Mouse (Mus musculus): ENCODE measurements around the gene Morc4. TPM values are rescaled to one million over a fixed set of nuclear protein-coding genes. Genes with fewer than 3 reads are reported as not detected.

Morc4 gene
- 1 to 10 TPM; 4.0 to 4.3 TPM for total RNA-seq (2021)
- long read RNA-seq, experiment 1, transcript Morc4-202 (17 exons, 3,862 nt): major isoform, 6 of 10 reads
- long read RNA-seq, experiment 1, partial matches to known transcripts: 1 of 10 reads
- long read RNA-seq, experiment 1, other reads (novel, unspliced or antisense): 3 of 10 reads
- long read RNA-seq, experiment 2, full-length matches to known transcripts: 6 of 8 reads
- long read RNA-seq, experiment 2, partial matches to known transcripts: 0 of 8 reads
- long read RNA-seq, experiment 2, other reads (novel, unspliced or antisense): 2 of 8 reads

DNA sequence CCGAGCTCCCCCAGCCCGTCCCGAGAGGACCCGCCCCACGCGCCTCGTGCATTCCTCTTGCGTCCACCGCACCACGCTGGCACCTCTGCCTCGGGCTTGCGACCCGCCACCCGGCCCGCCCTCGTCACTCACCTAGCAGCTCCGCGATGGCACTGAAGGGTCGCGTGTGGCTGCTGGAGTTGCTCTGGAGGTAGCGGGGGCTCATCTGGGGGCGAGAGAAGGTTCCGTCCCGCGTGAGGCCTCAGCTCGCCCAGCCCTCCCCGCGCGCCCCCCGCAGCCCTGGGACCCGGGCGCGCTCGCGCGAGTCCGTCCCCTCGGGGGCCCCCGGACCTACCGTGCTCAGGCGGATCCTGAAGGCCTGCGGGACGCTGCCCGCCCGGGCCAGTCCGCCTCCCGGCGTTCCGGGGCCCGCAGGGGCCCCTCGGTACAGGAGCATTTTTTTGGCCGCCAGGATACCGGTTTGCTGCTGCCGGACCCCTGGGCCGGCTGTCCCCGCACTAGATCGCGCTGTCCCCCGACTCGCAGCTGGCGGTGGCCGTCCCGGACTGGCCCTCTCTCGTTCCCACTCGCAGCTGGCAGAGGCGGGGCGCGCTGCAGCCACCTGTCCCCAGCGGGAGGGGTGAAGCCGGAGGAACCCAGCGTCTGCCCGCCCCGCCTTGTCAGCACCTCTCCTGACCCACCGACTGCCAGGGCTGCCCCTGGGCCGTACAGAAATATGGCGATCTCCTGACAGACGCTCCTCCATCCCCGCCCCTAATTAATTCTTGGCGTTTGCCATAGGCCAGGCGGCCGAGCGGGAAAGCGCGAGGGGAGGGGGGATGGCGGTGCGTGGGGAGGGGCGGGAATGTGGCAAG, at the start of gene Morc4:
TSS of gene Morc4 (minus strand) at position 740 of the 854 bp plus-strand sequence.
- intact Hi-C loops (cut with DNase I): no loop called here
- H3K4me3 ChIP-seq: peak within 1 kb of the TSS; percentile 86
- DNase-seq: peak; percentile 76
- peak within 1 kb of the TSS; percentile 72 for H3K27ac ChIP-seq
- no peak for TF ChIP-seq CTCF (IDR thresholded peaks at IDR 0.05)

DNA sequence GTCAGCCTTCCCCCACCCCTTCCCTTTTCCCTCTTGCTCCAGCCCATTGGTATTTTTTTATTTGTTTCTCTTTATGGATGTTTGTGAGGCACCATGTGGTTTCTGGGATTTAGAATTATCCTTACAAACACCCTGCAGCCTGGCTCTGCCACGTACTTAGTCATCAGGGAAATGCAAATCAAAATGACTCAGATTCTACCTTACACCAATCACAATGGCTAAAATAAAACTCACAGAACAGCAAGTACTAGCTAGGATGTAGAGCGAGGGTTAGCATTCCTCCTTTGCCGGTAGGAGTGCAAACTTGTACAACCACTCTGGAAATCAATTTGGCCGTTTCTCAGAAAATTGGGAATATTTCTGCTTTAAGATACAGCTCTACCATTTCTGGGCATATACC, 49.1 kb upstream of the Morc4 start:
- H3K4me3 ChIP-seq: no peak overlapping the region
- intact Hi-C loops (cut with DNase I): no loop called here
- no peak for DNase-seq
- no peak for TF ChIP-seq CTCF (IDR thresholded peaks at IDR 0.05)
- no peak overlapping the region for H3K27ac ChIP-seq

DNA sequence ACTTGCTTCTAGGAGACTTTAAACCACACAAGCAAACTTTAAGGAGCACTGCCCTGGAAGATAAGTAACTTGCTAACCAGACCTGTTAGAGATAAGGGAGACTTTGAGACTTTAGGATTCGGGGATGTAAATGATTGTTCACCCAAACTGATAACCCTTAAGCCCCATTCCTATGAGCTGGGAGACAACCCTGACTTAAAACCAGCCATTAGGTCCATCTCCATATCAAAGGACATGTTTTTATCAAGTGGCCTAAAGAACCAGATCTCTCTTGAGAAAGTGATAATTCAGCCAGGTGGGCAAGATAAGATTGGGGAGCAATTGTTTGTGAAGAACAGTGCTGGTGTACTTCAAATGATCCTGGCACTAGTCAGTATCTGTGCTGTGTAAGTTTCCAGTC, 19.9 kb upstream of the Morc4 start:
- no peak for DNase-seq
- H3K4me3 ChIP-seq: no peak overlapping the region
- TF ChIP-seq CTCF (IDR thresholded peaks at IDR 0.05): no peak
- intact Hi-C loops (cut with DNase I): no loop called here
- H3K27ac ChIP-seq: no peak overlapping the region

DNA sequence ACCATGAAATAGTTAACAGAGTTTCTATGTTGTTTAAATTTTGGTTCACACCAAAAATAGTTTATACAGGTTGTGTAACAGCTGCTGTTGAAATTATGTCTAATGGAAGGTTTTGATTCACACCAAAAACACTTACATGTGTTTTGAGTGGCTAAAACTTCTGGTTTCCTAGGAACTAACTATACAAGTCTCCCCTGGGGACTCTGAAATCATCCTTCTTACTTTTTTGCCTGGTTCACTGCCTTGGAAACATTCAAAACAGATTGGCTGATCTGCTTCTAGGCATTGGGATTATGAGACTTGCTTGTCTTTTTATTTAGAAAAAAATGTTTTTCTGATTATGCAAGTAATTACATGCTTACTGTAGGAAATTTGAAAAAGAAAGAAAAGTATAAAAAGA, 11.7 kb upstream of the Morc4 start:
- H3K27ac ChIP-seq: no peak overlapping the region
- H3K4me3 ChIP-seq: no peak overlapping the region
- TF ChIP-seq CTCF (IDR thresholded peaks at IDR 0.05): no peak
- no peak for DNase-seq
- intact Hi-C loops (cut with DNase I): no loop called here

- TF ChIP-seq CTCF (IDR thresholded peaks at IDR 0.05): no peak
- peak; percentile 15 for DNase-seq
- Histone ChIP-seq H3K27ac (no peak overlapping the region), H3K4me3 (no peak overlapping the region)
- intact Hi-C loops (cut with DNase I): no loop called here
These were observed 6.5 kb upstream of the Morc4 start for GRCm38 (mm10) chrX:139877936-139878335.

- TF ChIP-seq CTCF (IDR thresholded peaks at IDR 0.05): no peak
- no peak overlapping the region for H3K27ac ChIP-seq
- no peak for DNase-seq
- H3K4me3 ChIP-seq: no peak overlapping the region
- intact Hi-C loops (cut with DNase I): no loop called here
These were observed 5.6 kb upstream of the Morc4 start for GRCm38 (mm10) chrX:139877105-139877504.

GRCm38 (mm10) chrX:139870300-139870711, 1.2 kb downstream of the Morc4 start:
- H3K27ac ChIP-seq: peak overlapping the region; percentile 56
- peak; percentile 61 for DNase-seq
- intact Hi-C loops (cut with DNase I): no loop called here
- peak overlapping the region; percentile 86 for H3K4me3 ChIP-seq
- peak; percentile 50 for TF ChIP-seq CTCF (IDR thresholded peaks at IDR 0.05)

DNA sequence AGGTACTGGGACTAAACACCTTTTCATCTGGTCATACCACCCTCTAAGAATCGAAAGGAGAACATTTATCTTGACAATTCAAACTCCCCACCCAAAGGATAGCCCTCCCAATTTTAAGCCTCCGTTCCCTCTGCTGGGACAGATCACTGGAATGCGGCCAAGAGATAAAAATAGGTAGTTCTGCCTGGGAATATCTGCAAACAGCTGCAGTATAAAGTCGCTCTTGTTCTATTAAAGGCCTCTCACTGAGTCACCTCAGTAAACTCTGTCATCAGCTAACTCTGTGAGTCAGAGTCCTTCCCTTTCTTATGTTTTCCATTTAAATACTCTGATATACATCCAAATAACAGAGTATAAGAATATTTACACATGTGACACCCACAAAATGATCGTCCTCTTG, 12.1 kb downstream of the Morc4 start:
- TF ChIP-seq CTCF (IDR thresholded peaks at IDR 0.05): no peak
- Histone ChIP-seq H3K4me3 (no peak overlapping the region), H3K27ac (no peak overlapping the region)
- intact Hi-C loops (cut with DNase I): no loop called here
- no peak for DNase-seq

GRCm38 (mm10) chrX:139854795-139855194, 16.7 kb downstream of the Morc4 start:
- TF ChIP-seq CTCF (IDR thresholded peaks at IDR 0.05): no peak
- intact Hi-C loops (cut with DNase I): no loop called here
- DNase-seq: no peak
- Histone ChIP-seq H3K27ac (no peak overlapping the region), H3K4me3 (no peak overlapping the region)

- Histone ChIP-seq H3K27ac (no peak overlapping the region), H3K4me3 (no peak overlapping the region)
- no peak for DNase-seq
- TF ChIP-seq CTCF (IDR thresholded peaks at IDR 0.05): no peak
- intact Hi-C loops (cut with DNase I): no loop called here
These were observed 30.4 kb downstream of the Morc4 start for GRCm38 (mm10) chrX:139841091-139841490.

DNA sequence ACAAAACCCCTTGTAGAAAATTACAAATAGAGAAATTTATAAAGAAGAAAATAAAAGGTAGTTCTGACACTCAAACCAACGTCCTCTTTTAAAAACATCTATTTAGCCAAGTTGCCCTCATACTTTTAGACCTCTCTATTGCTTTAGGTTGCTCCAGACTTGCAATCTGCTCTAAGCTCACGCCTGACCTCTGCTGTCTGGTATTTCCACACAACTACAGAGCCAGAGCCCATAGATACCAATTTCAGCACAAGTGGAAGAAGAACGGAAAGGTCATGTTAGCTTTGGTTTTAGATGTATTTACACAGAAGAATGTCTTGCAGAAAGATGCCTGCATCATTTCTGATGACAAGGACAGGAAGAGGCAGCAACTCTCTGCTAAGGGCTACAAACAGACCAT, 32.4 kb downstream of the Morc4 start:
- Histone ChIP-seq H3K27ac (no peak overlapping the region), H3K4me3 (no peak overlapping the region)
- DNase-seq: no peak
- TF ChIP-seq CTCF (IDR thresholded peaks at IDR 0.05): peak; percentile 35
- intact Hi-C loops (cut with DNase I): no loop called here

DNA sequence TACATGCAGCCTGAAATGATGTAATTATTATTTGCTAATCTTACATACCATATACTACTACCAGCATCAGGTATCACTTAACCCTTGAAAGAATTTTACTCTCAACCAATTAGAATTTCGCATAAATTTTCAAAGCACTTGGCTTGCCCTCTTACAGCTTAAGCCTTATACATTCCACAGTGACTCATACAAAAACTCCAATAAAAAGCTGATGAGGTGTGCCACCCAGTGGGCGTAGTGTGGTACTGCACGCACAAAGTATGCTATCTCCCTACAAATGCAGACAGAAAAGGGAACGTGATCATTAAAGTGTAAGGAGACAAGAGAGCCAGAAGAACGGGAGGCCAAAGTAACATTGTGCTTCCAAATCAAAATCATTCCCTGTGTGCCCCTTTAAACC, 39.0 kb downstream of the Morc4 start:
- peak; percentile 84 for TF ChIP-seq CTCF (IDR thresholded peaks at IDR 0.05)
- DNase-seq: peak; percentile 22
- intact Hi-C loops (cut with DNase I): loop anchor here (1.0 to 5.0 kb wide), 2 partner anchors 58 to 80 kb away; no protein-coding TSS in a partner anchor
- Histone ChIP-seq H3K4me3 (no peak overlapping the region), H3K27ac (no peak overlapping the region)

- H3K27ac ChIP-seq: no peak overlapping the region
- intact Hi-C loops (cut with DNase I): no loop called here
- DNase-seq: no peak
- no peak for TF ChIP-seq CTCF (IDR thresholded peaks at IDR 0.05)
- H3K4me3 ChIP-seq: no peak overlapping the region
These were observed 42.9 kb downstream of the Morc4 start for GRCm38 (mm10) chrX:139828363-139829092.

Data from gastrocnemius, adult 2 months (tissue).